Mouse (Mus musculus) left cerebral cortex, adult 11 months (tissue): ENCODE data around the gene Myo1b.

ENCODE experiments used
- DNase-seq: peaks from one replicate; pipeline ENCODE4 v3.0.0; 2022; ENCODE audit warnings: low spot score

Gene Myo1b

GRCm38 (mm10) chr1:51782091-51782490, 133.8 kb downstream of the Myo1b start:
- no peak for DNase-seq

- no peak for DNase-seq
Measured at GRCm38 (mm10) chr1:51780357-51780756, 135.5 kb downstream of the Myo1b start.

GRCm38 (mm10) chr1:51778241-51778640, 137.6 kb downstream of the Myo1b start:
- no peak for DNase-seq

GRCm38 (mm10) chr1:51770504-51770871, 145.4 kb downstream of the Myo1b start:
- DNase-seq, result no peak

GRCm38 (mm10) chr1:51769815-51770503, 145.9 kb downstream of the Myo1b start:
- no peak for DNase-seq

GRCm38 (mm10) chr1:51766271-51766670, 149.6 kb downstream of the Myo1b start:
- no peak for DNase-seq

GRCm38 (mm10) chr1:51765156-51765555, 150.7 kb downstream of the Myo1b start:
- no peak for DNase-seq

- DNase-seq, result no peak
Measured at GRCm38 (mm10) chr1:51759657-51760056, 156.2 kb downstream of the Myo1b start.

GRCm38 (mm10) chr1:51758326-51759109, 157.4 kb downstream of the Myo1b start:
- DNase-seq, result peak; percentile 27

GRCm38 (mm10) chr1:51753621-51754020, 162.2 kb downstream of the Myo1b start:
- DNase-seq, result no peak

GRCm38 (mm10) chr1:51751006-51751405, 164.9 kb downstream of the Myo1b start:
- no peak for DNase-seq

GRCm38 (mm10) chr1:51748306-51748705, 167.6 kb downstream of the Myo1b start:
- no peak for DNase-seq

- DNase-seq, result no peak
Measured at GRCm38 (mm10) chr1:51747494-51747893, 168.4 kb downstream of the Myo1b start.

- DNase-seq, result no peak
Measured at GRCm38 (mm10) chr1:51746711-51747240, 169.1 kb downstream of the Myo1b start.

- DNase-seq, result no peak
Measured at GRCm38 (mm10) chr1:51743756-51744425, 172.0 kb downstream of the Myo1b start.

GRCm38 (mm10) chr1:51742586-51742985, 173.3 kb downstream of the Myo1b start:
- DNase-seq, result no peak

GRCm38 (mm10) chr1:51740626-51741231, 175.1 kb downstream of the Myo1b start:
- DNase-seq, result no peak

- no peak for DNase-seq
Measured at GRCm38 (mm10) chr1:51739252-51739852, 176.5 kb downstream of the Myo1b start.

- DNase-seq, result no peak
Measured at GRCm38 (mm10) chr1:51736822-51737221, 179.0 kb downstream of the Myo1b start.

- DNase-seq, result no peak
Measured at GRCm38 (mm10) chr1:51734721-51735120, 181.2 kb downstream of the Myo1b start.

- DNase-seq, result no peak
Measured at GRCm38 (mm10) chr1:51729407-51729806, 186.5 kb downstream of the Myo1b start.

GRCm38 (mm10) chr1:51728816-51729215, 187.1 kb downstream of the Myo1b start:
- no peak for DNase-seq
